Mouse (Mus musculus): ENCODE results near the gene Gabarap.

Gabarap gene

GRCm38 (mm10) chr11:69968793-69969192 lies 22.1 kb upstream of the Gabarap start:
- DNase-seq (ENCODE audit: low read depth, low spot score), result no peak

DNA sequence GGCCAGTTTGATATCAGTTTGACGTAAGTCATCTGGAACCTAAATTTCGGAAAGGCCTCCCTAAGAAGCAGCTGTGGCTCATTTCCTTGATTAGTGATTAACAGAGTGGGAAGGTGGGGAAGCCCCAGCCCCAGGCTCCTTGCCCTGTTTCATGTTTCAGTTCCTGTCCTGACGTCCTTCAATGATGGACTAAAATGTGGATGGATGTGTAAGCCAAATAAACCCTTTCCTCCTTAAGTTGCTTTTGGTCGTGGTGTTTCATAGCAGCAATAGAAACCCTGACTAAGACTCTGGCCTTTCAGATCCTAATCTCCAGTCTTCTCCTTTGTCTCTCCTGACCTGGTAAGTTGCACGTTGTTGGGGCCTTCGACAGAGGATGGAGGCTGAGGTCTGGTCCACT lies 20.7 kb upstream of the Gabarap start:
- no peak for DNase-seq (ENCODE audit: low read depth, low spot score)

GRCm38 (mm10) chr11:69970775-69971174 lies 20.2 kb upstream of the Gabarap start:
- no peak for DNase-seq (ENCODE audit: low read depth, low spot score)

DNA sequence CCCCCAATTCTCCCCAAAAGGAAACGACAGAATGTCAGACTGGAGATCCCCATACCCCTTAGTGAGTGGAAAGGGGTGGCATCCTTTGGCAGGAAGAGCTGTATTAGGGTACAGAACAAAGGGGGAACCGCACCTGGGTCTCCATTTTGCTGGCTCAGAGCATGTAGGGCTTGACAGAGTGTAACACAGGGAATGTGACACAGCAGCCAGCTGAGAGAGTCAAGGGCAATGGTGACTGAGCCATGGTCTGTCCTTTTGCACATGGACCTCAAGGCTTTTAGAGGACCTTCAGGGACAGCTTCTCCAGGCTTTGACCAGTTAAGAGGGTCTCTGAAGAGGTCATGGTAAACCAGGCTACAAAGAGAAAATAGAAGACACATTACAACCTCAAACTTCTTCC lies 16.0 kb upstream of the Gabarap start:
- no peak for DNase-seq (ENCODE audit: low read depth, low spot score)

GRCm38 (mm10) chr11:69976271-69976670 lies 14.7 kb upstream of the Gabarap start:
- no peak for DNase-seq (ENCODE audit: low read depth, low spot score)

GRCm38 (mm10) chr11:69979827-69980195 lies 11.1 kb upstream of the Gabarap start:
- no peak for DNase-seq (ENCODE audit: low read depth, low spot score)

DNA sequence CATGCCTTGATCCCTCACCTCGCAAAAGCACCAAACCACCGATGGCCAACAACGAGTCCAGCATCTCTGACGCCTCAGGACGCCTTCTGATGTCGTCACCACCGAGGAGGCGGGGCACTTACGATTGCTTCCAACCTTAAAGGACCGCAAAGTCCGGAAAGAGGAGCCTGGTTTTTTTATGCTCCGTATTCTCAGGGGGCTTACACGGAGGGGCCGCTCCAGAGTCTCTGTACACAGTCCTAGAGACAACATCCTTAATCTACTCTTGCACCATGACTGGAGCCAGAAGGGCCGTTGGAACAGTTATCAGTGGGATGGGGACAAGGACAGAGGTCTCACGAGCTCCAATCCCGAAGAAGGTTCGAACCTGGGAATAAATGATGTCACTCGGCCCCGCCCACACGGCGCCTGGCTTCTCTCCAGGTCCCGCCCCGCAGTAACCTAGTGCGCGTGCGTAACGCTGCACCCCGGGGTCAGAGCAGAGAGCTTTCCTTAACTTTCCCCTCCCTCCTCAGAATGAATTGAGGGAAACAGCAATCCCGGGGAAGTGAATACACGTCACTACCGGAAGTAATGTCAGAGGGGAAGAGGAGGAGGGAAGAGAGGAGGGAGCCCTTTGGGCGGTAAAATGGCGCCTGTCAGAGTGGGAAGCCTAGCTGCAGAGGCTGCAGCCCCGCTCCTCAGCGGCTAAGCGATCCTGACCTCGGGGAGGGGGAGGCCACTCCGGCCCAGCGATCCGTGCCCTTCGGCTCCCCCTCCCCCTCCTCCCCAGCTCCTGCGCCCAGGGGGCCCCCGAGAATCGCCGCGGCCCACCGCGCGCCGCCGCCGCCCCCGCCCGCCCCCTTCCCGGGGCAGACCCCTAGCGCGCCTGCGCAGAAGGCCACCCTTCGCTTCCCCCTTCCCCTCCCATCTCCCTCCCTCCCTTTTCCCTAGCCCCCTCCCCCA lies 10.5 kb upstream of the Gabarap start:
- peak; percentile 97 for DNase-seq (ENCODE audit: low read depth, low spot score)

- no peak for DNase-seq (ENCODE audit: low read depth, low spot score)
Observed at GRCm38 (mm10) chr11:69981141-69981762, 9.7 kb upstream of the Gabarap start, which contains the start of gene Ctdnep1. Ctdnep1 (plus strand) TSS chr11:69981156.

DNA sequence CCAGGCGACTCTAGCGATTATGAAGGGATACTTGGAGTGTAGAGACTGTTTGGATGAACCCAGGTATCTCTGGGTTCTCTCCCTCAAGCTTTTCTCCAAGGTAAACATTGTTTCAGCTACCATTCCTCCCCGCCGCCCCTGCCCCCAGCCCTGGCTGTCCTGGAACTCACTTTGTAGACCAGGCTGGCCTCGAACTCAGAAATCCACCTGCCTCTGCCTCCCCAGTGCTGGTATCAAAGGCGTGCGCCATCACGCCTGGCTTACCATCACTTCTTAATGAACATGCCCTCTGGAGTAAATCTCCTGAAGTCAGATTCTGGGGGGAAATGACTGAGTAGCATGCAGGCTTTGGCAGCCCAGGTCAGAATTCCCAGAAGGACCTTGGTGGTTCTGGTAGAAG lies 8.7 kb upstream of the Gabarap start, which contains the start of gene Elp5:
Gene Elp5, minus strand, starts transcription at position 293 of the 400 bp plus-strand sequence.
- DNase-seq (ENCODE audit: low read depth, low spot score), result no peak

- DNase-seq (ENCODE audit: low read depth, low spot score), result no peak
Observed at GRCm38 (mm10) chr11:69982877-69983276, 8.1 kb upstream of the Gabarap start.

- DNase-seq (ENCODE audit: low read depth, low spot score), result no peak
Observed at GRCm38 (mm10) chr11:69983377-69983776, 7.6 kb upstream of the Gabarap start.

GRCm38 (mm10) chr11:69984431-69984830 lies 6.5 kb upstream of the Gabarap start:
- no peak for DNase-seq (ENCODE audit: low read depth, low spot score)

- no peak for DNase-seq (ENCODE audit: low read depth, low spot score)
Observed at GRCm38 (mm10) chr11:69989949-69990348, 994 bp upstream of the Gabarap start.

- no peak for DNase-seq (ENCODE audit: low read depth, low spot score)
Observed at GRCm38 (mm10) chr11:69991711-69992110, 768 bp downstream of the Gabarap start.

DNA sequence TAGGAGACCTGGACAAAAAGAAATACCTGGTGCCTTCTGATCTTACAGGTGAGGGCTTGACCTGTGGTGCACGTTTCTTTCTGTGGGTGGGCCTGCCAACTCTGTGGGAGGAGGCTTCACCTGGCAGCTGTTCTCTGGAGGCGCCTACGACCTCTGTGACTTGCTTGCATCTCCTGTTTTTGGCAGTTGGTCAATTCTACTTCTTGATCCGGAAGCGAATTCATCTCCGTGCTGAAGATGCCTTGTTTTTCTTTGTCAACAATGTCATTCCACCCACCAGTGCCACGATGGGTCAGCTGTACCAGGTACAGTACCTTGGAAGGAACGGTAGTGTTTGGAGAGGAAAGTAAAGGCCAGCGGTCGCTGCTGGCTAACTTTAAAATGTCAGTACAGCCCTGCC lies 1.5 kb downstream of the Gabarap start:
- DNase-seq (ENCODE audit: low read depth, low spot score), result no peak

GRCm38 (mm10) chr11:69992932-69993331 lies 2.0 kb downstream of the Gabarap start:
- no peak for DNase-seq (ENCODE audit: low read depth, low spot score)

- DNase-seq (ENCODE audit: low read depth, low spot score), result no peak
Observed at GRCm38 (mm10) chr11:69994401-69995090, 3.6 kb downstream of the Gabarap start.

- DNase-seq (ENCODE audit: low read depth, low spot score), result peak; percentile 98
Observed at GRCm38 (mm10) chr11:69995391-69995960, 4.5 kb downstream of the Gabarap start, which contains the start of gene Phf23. Phf23 (plus strand) TSS chr11:69995777.

GRCm38 (mm10) chr11:69996161-69997061 lies 5.5 kb downstream of the Gabarap start:
- DNase-seq (ENCODE audit: low read depth, low spot score), result no peak

- no peak for DNase-seq (ENCODE audit: low read depth, low spot score)
Observed at GRCm38 (mm10) chr11:69997070-69997509, 6.1 kb downstream of the Gabarap start.

Data from retina, adult 2 months (tissue).